In the genomic region with DNA sequence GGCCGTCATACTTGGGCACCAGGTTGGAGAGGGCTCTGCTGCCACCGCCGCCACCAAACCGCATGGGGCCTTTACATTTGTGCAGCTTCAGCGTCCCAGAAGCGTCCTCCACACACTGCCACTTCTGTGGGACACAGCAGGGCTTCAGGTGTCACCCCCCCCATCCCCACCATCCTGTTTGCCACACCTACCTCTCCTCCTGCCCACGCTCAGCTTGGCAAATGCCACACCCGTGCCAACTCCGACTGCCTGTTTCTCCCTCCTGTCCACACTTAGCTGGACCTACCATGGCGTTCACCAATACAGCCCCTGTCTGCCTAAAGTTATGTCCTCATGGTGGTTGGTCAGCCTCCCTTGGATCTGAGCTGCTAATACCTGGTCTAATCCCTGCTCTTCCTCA, we compare ENCODE assay signal across 17 mouse cellular contexts.
DNase-seq lines count a peak whose midpoint lies in the region; ATAC-seq and TF ChIP-seq lines count a peak whose summit lies in the region.
"Had no signal": no experiment of that assay in that cellular context is flagged by ENCODE, and none has a peak within 500 bp of the region (broad histone marks: within the 10 kb centered on the region; RNA-seq: fewer than 3 reads in every experiment).

No protein-coding gene starts in this region.

- H3K27ac ChIP-seq in heart, embryonic 11.5 days (ENCODE audit: low read depth, low read length), result no peak overlapping the region
- peak overlapping the region; percentile 24; the same call in 1 of the 2 replicates for H3K27ac ChIP-seq in heart, postnatal 0 days (ENCODE audit: low read depth)
- peak overlapping the region; percentile 28; the same call in 1 of the 2 replicates for H3K27ac ChIP-seq in embryonic facial prominence, embryonic 13.5 days
- peak overlapping the region; percentile 44; the same call in 1 of the 2 replicates for H3K27ac ChIP-seq in stomach, embryonic 15.5 days
- H3K27ac ChIP-seq: gastrocnemius, adult 2 months; hindbrain, embryonic 15.5 days; kidney, postnatal 0 days; limb, embryonic 13.5 days; lung, embryonic 15.5 days; midbrain, embryonic 12.5 days; neural tube, embryonic 12.5 days had no signal

- WGBS in heart, embryonic 11.5 days (ENCODE audit: insufficient replicate concordance), result 75% methylated on average over 10 of the region's 10 CpGs
- 78% methylated on average over 10 of the region's 10 CpGs for WGBS in heart, postnatal 0 days
- 86% methylated on average over 10 of the region's 10 CpGs for WGBS in embryonic facial prominence, embryonic 13.5 days
- WGBS in stomach, embryonic 15.5 days, result 83% methylated on average over 10 of the region's 10 CpGs

- H3K4me2 ChIP-seq in heart, embryonic 11.5 days, result no peak overlapping the region
- H3K4me2 ChIP-seq in heart, postnatal 0 days (ENCODE audit: low read depth, low read length), result no peak overlapping the region
- no peak overlapping the region for H3K4me2 ChIP-seq in embryonic facial prominence, embryonic 13.5 days
- no peak overlapping the region for H3K4me2 ChIP-seq in stomach, embryonic 15.5 days
- H3K4me2 ChIP-seq: hindbrain, embryonic 15.5 days; limb, embryonic 13.5 days; liver, embryonic 11.5 days; lung, embryonic 15.5 days; midbrain, embryonic 12.5 days; neural tube, embryonic 12.5 days had no signal

- no peak overlapping the region for H3K4me3 ChIP-seq in heart, embryonic 11.5 days (ENCODE audit: low read depth, low read length)
- H3K4me3 ChIP-seq in heart, postnatal 0 days (ENCODE audit: low read depth, low read length), result no peak overlapping the region
- H3K4me3 ChIP-seq in embryonic facial prominence, embryonic 13.5 days, result no peak overlapping the region
- H3K4me3 ChIP-seq in stomach, embryonic 15.5 days (replicated peaks), result no peak overlapping the region
- H3K4me3 ChIP-seq: gastrocnemius, adult 2 months; hindbrain, embryonic 15.5 days; limb, embryonic 13.5 days; lung, embryonic 15.5 days; megakaryocyte, embryonic 14.5 days; midbrain, embryonic 12.5 days; myocyte; neural tube, embryonic 12.5 days had no signal

- peaks cover 11% of the 10 kb centered on the region for H3K36me3 ChIP-seq in heart, embryonic 11.5 days (ENCODE audit: control insufficient read depth, insufficient read depth, low read length)
- H3K36me3 ChIP-seq in heart, postnatal 0 days (replicated peaks; ENCODE audit: control insufficient read depth, insufficient read depth, low read length), result peaks cover 23% of the 10 kb centered on the region
- H3K36me3 ChIP-seq in embryonic facial prominence, embryonic 13.5 days, result peaks cover 92% of the 10 kb centered on the region
- peaks cover 8% of the 10 kb centered on the region; the same call in 1 of the 2 replicates for H3K36me3 ChIP-seq in stomach, embryonic 15.5 days
- H3K36me3 ChIP-seq: lung, embryonic 15.5 days had no signal

- H3K4me1 ChIP-seq in heart, embryonic 11.5 days (ENCODE audit: control insufficient read depth, insufficient read depth, low read length), result peaks cover 24% of the 10 kb centered on the region
- H3K4me1 ChIP-seq in heart, postnatal 0 days (ENCODE audit: control insufficient read depth, insufficient read depth), result peaks cover 23% of the 10 kb centered on the region
- peaks cover 16% of the 10 kb centered on the region for H3K4me1 ChIP-seq in embryonic facial prominence, embryonic 13.5 days
- peaks cover 32% of the 10 kb centered on the region for H3K4me1 ChIP-seq in stomach, embryonic 15.5 days

- 0 out of 2 replicates have a peak overlapping the region, but pooled peaks have one; percentile 22 for H3K9ac ChIP-seq in heart, embryonic 11.5 days (ENCODE audit: low read depth, low read length)
- H3K9ac ChIP-seq in heart, postnatal 0 days (replicated peaks; ENCODE audit: low read depth, low read length), result no peak overlapping the region
- H3K9ac ChIP-seq in embryonic facial prominence, embryonic 13.5 days, result 0 out of 2 replicates have a peak overlapping the region, but pooled peaks have one; percentile 16
- H3K9ac ChIP-seq in stomach, embryonic 15.5 days, result no peak overlapping the region
- H3K9ac ChIP-seq: hindbrain, embryonic 15.5 days; limb, embryonic 13.5 days; lung, embryonic 15.5 days; midbrain, embryonic 12.5 days; neural tube, embryonic 12.5 days had no signal

- no peak for ATAC-seq in heart, embryonic 11.5 days (replicated peaks; ENCODE audit: insufficient number of reproducible peaks, low FRiP score, low TSS enrichment)
- no peak for ATAC-seq in heart, postnatal 0 days (ENCODE audit: insufficient read depth, low read depth)
- ATAC-seq in embryonic facial prominence, embryonic 13.5 days (ENCODE audit: insufficient number of reproducible peaks, insufficient read depth, low FRiP score, low TSS enrichment, low read depth), result no peak
- ATAC-seq in stomach, embryonic 15.5 days (ENCODE audit: insufficient read depth, low FRiP score, low read depth), result no peak
- ATAC-seq: forebrain, embryonic 16.5 days had no signal

- H3K9me3 ChIP-seq in heart, embryonic 11.5 days (replicated peaks; ENCODE audit: control insufficient read depth, low read length), result no peaks in the 10 kb centered on the region
- no peaks in the 10 kb centered on the region for H3K9me3 ChIP-seq in heart, postnatal 0 days (replicated peaks; ENCODE audit: control insufficient read depth, low read length)
- H3K9me3 ChIP-seq in embryonic facial prominence, embryonic 13.5 days, result no peaks in the 10 kb centered on the region
- no peaks in the 10 kb centered on the region for H3K9me3 ChIP-seq in stomach, embryonic 15.5 days
- H3K9me3 ChIP-seq: hindbrain, embryonic 15.5 days; limb, embryonic 13.5 days; lung, embryonic 15.5 days; megakaryocyte, embryonic 14.5 days; midbrain, embryonic 12.5 days; neural tube, embryonic 12.5 days had no signal

- H3K27me3 ChIP-seq in heart, embryonic 11.5 days (ENCODE audit: control insufficient read depth, insufficient read depth, low read length), result no peaks in the 10 kb centered on the region
- H3K27me3 ChIP-seq in heart, postnatal 0 days (ENCODE audit: control insufficient read depth, insufficient read depth, low read length), result no peaks in the 10 kb centered on the region
- no peaks in the 10 kb centered on the region for H3K27me3 ChIP-seq in embryonic facial prominence, embryonic 13.5 days
- no peaks in the 10 kb centered on the region for H3K27me3 ChIP-seq in stomach, embryonic 15.5 days (replicated peaks)
- H3K27me3 ChIP-seq: hindbrain, embryonic 15.5 days; limb, embryonic 13.5 days; lung, embryonic 15.5 days; midbrain, embryonic 12.5 days; neural tube, embryonic 12.5 days had no signal

- no peak for TF ChIP-seq CTCF in heart, postnatal 0 days (IDR thresholded peaks at IDR 0.05; ENCODE audit: low read depth)

- no peak for DNase-seq in heart, adult 9 months (ENCODE audit: low spot score in 2 of 2)
- DNase-seq in heart, postnatal 0 days (ENCODE audit: low spot score), result no peak
- no peak for DNase-seq in heart, postnatal 4 days

- no peak for TF ChIP-seq EP300 in heart, postnatal 0 days (IDR thresholded peaks at IDR 0.05; ENCODE audit: low read depth)

Comparison
In these comparisons a context has a peak if more than half of its experiments do, and no peak if none do; other contexts are left out.
1. H3K9ac ChIP-seq: peak in heart, embryonic 11.5 days (single experiment) and embryonic facial prominence, embryonic 13.5 days (single experiment); none in heart, postnatal 0 days (single experiment) and stomach, embryonic 15.5 days (single experiment).